8 mouse cellular contexts compared by ENCODE assay signal in genomic region chr8:84104697-84105609, GRCm38 (mm10). TPM values are rescaled to one million over a fixed set of nuclear protein-coding genes. Genes with fewer than 3 reads are reported as not detected.
A peak's percentile ranks its signal among the peaks of the same experiment; 100 is the strongest.
DNase-seq lines count a peak whose midpoint lies in the region; ATAC-seq lines count a peak whose summit lies in the region.

Gene Dcaf15 (minus strand): TSS chr8:84104768.

- peak; percentile 96 for ATAC-seq in hindbrain, embryonic 14.5 days (ENCODE audit: low FRiP score)

- no peaks in the 10 kb centered on the region for H3K27me3 ChIP-seq in hindbrain, embryonic 14.5 days (ENCODE audit: control insufficient read depth, insufficient read depth, low read length)

- H3K27ac ChIP-seq in hindbrain, embryonic 14.5 days: peak within 1 kb of the TSS; percentile 96

- peak within 1 kb of the TSS; percentile 60 for H3K4me3 ChIP-seq in hindbrain, embryonic 14.5 days (replicated peaks; ENCODE audit: low read length)

- H3K9ac ChIP-seq in hindbrain, embryonic 14.5 days: peak within 1 kb of the TSS; percentile 76

- no peaks in the 10 kb centered on the region for H3K9me3 ChIP-seq in hindbrain, embryonic 14.5 days (ENCODE audit: control insufficient read depth, low read length)

- DNase-seq in R1 (ENCODE audit: low read depth, low spot score): peak; percentile 100
- DNase-seq in cerebellum, postnatal 25 days: peak; percentile 97 to 99
- peak; percentile 91 to 96 for DNase-seq in frontal cortex, postnatal 25 days (ENCODE audit: low spot score in 2 of 2)
- DNase-seq in hindbrain, embryonic 14.5 days (ENCODE audit: low spot score): peak; percentile 98
- peak; percentile 96 to 97 for DNase-seq in layer of hippocampus, postnatal 36 days
- peak; percentile 99 for DNase-seq in lung, postnatal 36 days
- peak; percentile 100 for DNase-seq in retina, postnatal 1 day
- peak; percentile 90 to 96 for DNase-seq in urinary bladder, adult 18-20 months (ENCODE audit: low spot score in 2 of 2)

- peaks cover 30% of the 10 kb centered on the region for H3K4me1 ChIP-seq in hindbrain, embryonic 14.5 days (replicated peaks; ENCODE audit: control insufficient read depth, insufficient read depth, low read length)

- H3K4me2 ChIP-seq in hindbrain, embryonic 14.5 days (replicated peaks): peak within 1 kb of the TSS; percentile 82

- peaks cover 27% of the 10 kb centered on the region for H3K36me3 ChIP-seq in hindbrain, embryonic 14.5 days (replicated peaks; ENCODE audit: control insufficient read depth, insufficient read depth)

- 6% methylated on average over 42 of the region's 42 CpGs for WGBS in hindbrain, embryonic 14.5 days

RNA-seq across cellular contexts. Expression of gene Dcaf15, which starts in this region (rescaled TPM):
- 17.4 and 18.9 TPM in 2 replicates for polyA plus RNA-seq in hindbrain, embryonic 14.5 days (2014; fragmentation: Nextera tagmentation; extraction: Ambion mirVana)
- 10 to 100 TPM; 16.7 to 20.9 TPM for total RNA-seq in layer of hippocampus, postnatal 36 days (2021)

Comparison
In these comparisons a context has a peak if more than half of its experiments do, and no peak if none do; other contexts are left out.
1. Peak in every context shown above with its lines: DNase-seq, ATAC-seq, H3K4me3 ChIP-seq and H3K27ac ChIP-seq.